Mouse (Mus musculus) brown adipose tissue, adult 24 weeks (tissue): ENCODE data around the gene Zfp384. TPM values are rescaled to one million over a fixed set of nuclear protein-coding genes. Genes with fewer than 3 reads are reported as not detected.
A peak's percentile ranks its signal among the peaks of the same experiment; 100 is the strongest.

Source experiments
- H3K27ac ChIP-seq: fragments of 200-500 bp; replicated peaks from 2 replicates; pipeline ENCODE4 v1.5.1; 2012; ENCODE audit warnings: low read depth, mild to moderate bottlenecking, low read length
- H3K4me1 ChIP-seq: fragments of 200-500 bp; 2 replicates; pipeline ENCODE4 v1.6.1; 2012; ENCODE audit warnings: low read length, mixed read lengths; ENCODE audit not compliant: control insufficient read depth, insufficient read depth, insufficient read length
- H3K4me3 ChIP-seq: fragments of 200-500 bp; 2 replicates; pipeline ENCODE4 v1.5.1; 2012; ENCODE audit warnings: low read depth, mild to moderate bottlenecking, low read length, moderate library complexity; ENCODE audit not compliant: insufficient read depth
- polyA plus RNA-seq: library from polyadenylated mRNA; stranded (reverse); fragments of >200 nt; gene quantifications from 2 replicates; pipeline ENCODE4 v1.2.4, GENCODE M21; 2012; ENCODE audit not compliant: missing spikeins, insufficient read depth, insufficient read length

Gene Zfp384
- polyA plus RNA-seq, result 19.9 and 25.6 TPM in 2 replicates

GRCm38 (mm10) chr6:125009129-125009180, at the start of gene Zfp384:
Zfp384 (plus strand) TSS chr6:125009145.
- Histone ChIP-seq H3K27ac (peak within 1 kb of the TSS; percentile 91), H3K4me3 (peak within 1 kb of the TSS; percentile 77), H3K4me1 (0 out of 2 replicates have a peak, but pooled peaks cover 4% of the 10 kb centered on the region)

GRCm38 (mm10) chr6:124959960-124960359, 49.0 kb upstream of the Zfp384 start:
- no peak overlapping the region for H3K27ac ChIP-seq
- H3K4me3 ChIP-seq, result no peak overlapping the region
- H3K4me1 ChIP-seq, result peaks cover 5% of the 10 kb centered on the region

- no peak overlapping the region for H3K4me3 ChIP-seq
- peaks cover 6% of the 10 kb centered on the region for H3K4me1 ChIP-seq
- no peak overlapping the region for H3K27ac ChIP-seq
Observed at GRCm38 (mm10) chr6:124961021-124961420, 47.9 kb upstream of the Zfp384 start.

- Histone ChIP-seq H3K4me3 (peak overlapping the region; percentile 96), H3K27ac (peak overlapping the region; percentile 92; the same call in 1 of the 2 replicates), H3K4me1 (peaks cover 6% of the 10 kb centered on the region)
Observed at GRCm38 (mm10) chr6:124964638-124965037, 44.3 kb upstream of the Zfp384 start.

- Histone ChIP-seq H3K27ac (peak within 1 kb of the TSS; percentile 92), H3K4me1 (peaks cover 6% of the 10 kb centered on the region), H3K4me3 (peak within 1 kb of the TSS; percentile 96)
Observed at GRCm38 (mm10) chr6:124965088-124965719, 43.7 kb upstream of the Zfp384 start, which contains the start of gene Cops7a. Cops7a (minus strand) TSS chr6:124965538.

- Histone ChIP-seq H3K4me1 (peaks cover 6% of the 10 kb centered on the region), H3K27ac (peak overlapping the region; percentile 85), H3K4me3 (peak overlapping the region; percentile 96)
Observed at GRCm38 (mm10) chr6:124965747-124966146, 43.2 kb upstream of the Zfp384 start.

GRCm38 (mm10) chr6:124966466-124967118, 42.4 kb upstream of the Zfp384 start:
- no peak overlapping the region for H3K27ac ChIP-seq
- H3K4me3 ChIP-seq, result no peak overlapping the region
- peaks cover 6% of the 10 kb centered on the region for H3K4me1 ChIP-seq

GRCm38 (mm10) chr6:124967766-124968165, 41.2 kb upstream of the Zfp384 start:
- no peak overlapping the region for H3K27ac ChIP-seq
- no peak overlapping the region for H3K4me3 ChIP-seq
- peaks cover 6% of the 10 kb centered on the region for H3K4me1 ChIP-seq

- Histone ChIP-seq H3K27ac (no peak overlapping the region), H3K4me1 (no peaks in the 10 kb centered on the region; the same call in 1 of the 2 replicates), H3K4me3 (no peak overlapping the region)
Observed at GRCm38 (mm10) chr6:124992241-124992640, 16.7 kb upstream of the Zfp384 start.

- Histone ChIP-seq H3K4me1 (no peaks in the 10 kb centered on the region; the same call in 1 of the 2 replicates), H3K4me3 (no peak overlapping the region), H3K27ac (no peak overlapping the region)
Observed at GRCm38 (mm10) chr6:124993365-124993764, 15.6 kb upstream of the Zfp384 start.

- Histone ChIP-seq H3K4me1 (no peaks in the 10 kb centered on the region; the same call in 1 of the 2 replicates), H3K27ac (no peak overlapping the region), H3K4me3 (no peak overlapping the region)
Observed at GRCm38 (mm10) chr6:124993876-124994275, 15.1 kb upstream of the Zfp384 start.

- Histone ChIP-seq H3K4me1 (no peaks in the 10 kb centered on the region; the same call in 1 of the 2 replicates), H3K4me3 (no peak overlapping the region), H3K27ac (no peak overlapping the region)
Observed at GRCm38 (mm10) chr6:124995246-124995645, 13.7 kb upstream of the Zfp384 start.

- H3K4me1 ChIP-seq, result no peaks in the 10 kb centered on the region; the same call in 1 of the 2 replicates
- H3K4me3 ChIP-seq, result no peak overlapping the region
- H3K27ac ChIP-seq, result no peak overlapping the region
Observed at GRCm38 (mm10) chr6:124995831-124996403, 13.0 kb upstream of the Zfp384 start.

GRCm38 (mm10) chr6:124996551-124997501, 12.1 kb upstream of the Zfp384 start, which contains the start of gene Pianp:
Pianp (plus strand) TSS chr6:124996694.
- Histone ChIP-seq H3K4me3 (peak within 1 kb of the TSS; percentile 39), H3K4me1 (no peaks in the 10 kb centered on the region; the same call in 1 of the 2 replicates), H3K27ac (no peak within 1 kb of the TSS)

- H3K4me3 ChIP-seq, result 0 out of 2 replicates have a peak overlapping the region, but pooled peaks have one; percentile 39
Observed at GRCm38 (mm10) chr6:124998066-124998465, 10.9 kb upstream of the Zfp384 start.

More at GRCm38 (mm10) chr6:124998066-124998465, 10.9 kb upstream of the Zfp384 start:
- Histone ChIP-seq H3K27ac (no peak overlapping the region), H3K4me1 (no peaks in the 10 kb centered on the region; the same call in 1 of the 2 replicates)
